Mouse (Mus musculus) brown adipose tissue, adult 24 weeks (tissue): ENCODE results near the gene Il9r. TPM values are rescaled to one million over a fixed set of nuclear protein-coding genes. Genes with fewer than 3 reads are reported as not detected.

Experiments
- H3K27ac ChIP-seq: fragments of 200-500 bp; replicated peaks from 2 replicates; pipeline ENCODE4 v1.5.1; 2012; ENCODE audit warnings: low read depth, mild to moderate bottlenecking, low read length
- H3K4me1 ChIP-seq: fragments of 200-500 bp; 2 replicates; pipeline ENCODE4 v1.6.1; 2012; ENCODE audit warnings: low read length, mixed read lengths; ENCODE audit not compliant: control insufficient read depth, insufficient read depth, insufficient read length
- H3K4me3 ChIP-seq: fragments of 200-500 bp; 2 replicates; pipeline ENCODE4 v1.5.1; 2012; ENCODE audit warnings: low read depth, mild to moderate bottlenecking, low read length, moderate library complexity; ENCODE audit not compliant: insufficient read depth
- polyA plus RNA-seq: library from polyadenylated mRNA; stranded (reverse); fragments of >200 nt; gene quantifications from 2 replicates; pipeline ENCODE4 v1.2.4, GENCODE M21; 2012; ENCODE audit not compliant: missing spikeins, insufficient read depth, insufficient read length

Il9r gene
- polyA plus RNA-seq, 1 experiment, result not detected

GRCm38 (mm10) chr11:32234816-32235485 is 34.9 kb upstream of the Il9r start:
- Histone ChIP-seq H3K4me3 (no peak overlapping the region), H3K27ac (no peak overlapping the region), H3K4me1 (no peaks in the 10 kb centered on the region)

GRCm38 (mm10) chr11:32233895-32234294 is 33.8 kb upstream of the Il9r start:
- no peak overlapping the region for H3K27ac ChIP-seq
- no peaks in the 10 kb centered on the region for H3K4me1 ChIP-seq
- H3K4me3 ChIP-seq, result no peak overlapping the region

DNA sequence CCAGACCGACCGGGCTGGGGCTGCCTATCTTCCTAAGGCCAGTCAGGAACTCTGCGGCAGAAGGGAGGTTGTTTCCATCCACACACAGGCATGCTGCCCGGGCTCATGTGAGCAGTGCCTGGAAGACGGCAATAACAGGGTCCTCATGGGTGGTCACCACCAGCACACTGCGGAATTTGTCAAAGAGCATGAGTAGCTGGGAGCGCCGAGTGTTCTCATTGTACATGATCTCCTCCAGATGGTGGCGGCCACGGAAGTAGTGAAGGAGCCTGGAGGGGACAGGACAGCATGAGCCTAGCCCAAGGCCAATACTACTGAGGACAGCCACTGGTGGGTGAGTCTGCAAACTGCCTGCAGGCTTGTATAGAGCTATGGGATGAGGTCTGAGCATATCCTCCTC is 32.8 kb upstream of the Il9r start:
- no peaks in the 10 kb centered on the region for H3K4me1 ChIP-seq
- no peak overlapping the region for H3K4me3 ChIP-seq
- no peak overlapping the region for H3K27ac ChIP-seq

GRCm38 (mm10) chr11:32231125-32231524 is 31.0 kb upstream of the Il9r start:
- Histone ChIP-seq H3K4me1 (peaks cover under 1% of the 10 kb centered on the region; the same call in 1 of the 2 replicates), H3K4me3 (no peak overlapping the region), H3K27ac (no peak overlapping the region)

DNA sequence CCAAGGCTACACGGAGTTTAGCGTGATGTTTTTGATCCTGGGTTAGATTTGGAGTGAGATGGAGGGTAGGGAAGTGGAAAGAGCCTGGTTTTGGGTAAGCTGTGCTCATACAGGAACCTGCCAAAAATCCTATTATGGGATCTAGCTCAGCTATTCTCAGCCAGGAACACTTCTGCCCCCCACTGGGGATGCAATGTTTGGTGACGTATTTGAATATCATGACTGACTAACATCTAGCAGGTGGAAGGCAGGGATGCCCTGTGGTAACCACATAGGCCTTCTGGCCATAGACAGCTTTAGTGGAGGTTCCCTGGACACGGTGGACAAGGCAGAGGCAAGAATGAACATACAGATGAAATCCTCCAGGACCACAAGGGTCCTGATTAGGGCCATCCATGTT is 30.1 kb upstream of the Il9r start:
- Histone ChIP-seq H3K27ac (no peak overlapping the region), H3K4me1 (peaks cover 9% of the 10 kb centered on the region), H3K4me3 (no peak overlapping the region)

- Histone ChIP-seq H3K4me3 (no peak overlapping the region), H3K27ac (no peak overlapping the region), H3K4me1 (peaks cover 16% of the 10 kb centered on the region)
These were observed 28.3 kb upstream of the Il9r start for GRCm38 (mm10) chr11:32228292-32228845.

DNA sequence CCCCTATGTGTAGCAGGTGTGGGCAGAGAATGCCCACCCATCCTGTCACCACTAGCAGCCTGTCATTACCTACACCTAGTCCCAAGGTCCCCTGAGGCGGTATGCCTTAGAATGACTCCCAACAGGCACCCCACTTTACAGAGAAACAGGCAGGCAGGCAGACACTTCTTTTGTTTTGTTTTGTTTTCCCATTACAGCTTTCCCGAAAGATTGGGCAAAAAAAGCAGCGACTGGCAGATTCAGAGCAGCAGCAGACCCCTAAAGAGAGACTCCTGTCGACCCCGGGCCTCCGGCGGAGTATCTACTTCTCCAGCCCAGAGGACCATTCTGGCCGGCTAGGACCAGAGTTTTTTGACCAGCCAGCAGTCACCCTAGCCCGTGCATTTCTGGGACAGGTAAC is 27.5 kb upstream of the Il9r start:
- peaks cover 21% of the 10 kb centered on the region for H3K4me1 ChIP-seq
- H3K4me3 ChIP-seq, result no peak overlapping the region
- H3K27ac ChIP-seq, result no peak overlapping the region

GRCm38 (mm10) chr11:32227041-32227440 is 27.0 kb upstream of the Il9r start:
- peaks cover 24% of the 10 kb centered on the region for H3K4me1 ChIP-seq
- peak overlapping the region; percentile 82 for H3K27ac ChIP-seq
- peak overlapping the region; percentile 83 for H3K4me3 ChIP-seq

- Histone ChIP-seq H3K4me3 (peak within 1 kb of the TSS; percentile 83), H3K4me1 (peaks cover 24% of the 10 kb centered on the region), H3K27ac (peak within 1 kb of the TSS; percentile 82)
These were observed 26.2 kb upstream of the Il9r start, which contains the start of gene Mpg for GRCm38 (mm10) chr11:32226124-32226871. Gene Mpg (plus strand): TSS chr11:32226505.

- no peak overlapping the region for H3K4me3 ChIP-seq
- peaks cover 29% of the 10 kb centered on the region for H3K4me1 ChIP-seq
- peak overlapping the region; percentile 80 for H3K27ac ChIP-seq
These were observed 25.4 kb upstream of the Il9r start for GRCm38 (mm10) chr11:32225222-32226104.

DNA sequence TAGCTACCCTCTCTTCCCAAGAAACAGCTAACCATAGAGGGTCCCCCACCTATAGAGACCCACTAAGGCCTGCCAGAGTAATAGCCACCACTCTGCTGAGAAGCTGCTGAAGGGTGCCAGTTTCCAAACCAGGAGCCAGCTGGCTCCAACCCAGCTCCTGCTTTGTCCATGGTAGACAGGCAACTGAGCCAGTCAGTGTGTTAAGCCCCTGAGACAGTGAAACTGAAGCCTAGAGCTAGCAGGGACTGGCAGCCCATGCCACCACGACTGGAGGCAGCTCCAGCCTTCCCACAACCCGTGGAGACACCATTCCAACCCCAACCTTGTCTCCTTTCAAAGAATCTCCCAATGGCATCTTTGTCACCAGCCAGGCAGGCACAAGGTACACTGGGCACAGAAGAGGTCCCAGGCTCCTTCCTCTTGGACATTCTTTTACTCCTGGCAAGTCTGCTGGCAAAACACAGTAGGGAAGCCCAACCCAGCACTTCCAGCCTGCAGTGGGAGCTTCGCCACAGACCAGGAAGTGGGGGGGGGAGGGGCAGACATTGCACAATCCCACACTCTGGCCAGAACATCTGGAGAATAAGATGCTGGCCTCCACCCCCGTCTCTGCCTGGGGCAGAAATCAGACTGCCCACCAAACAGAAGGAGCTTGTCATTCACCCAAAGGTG is 24.5 kb upstream of the Il9r start:
- no peak overlapping the region for H3K4me3 ChIP-seq
- H3K4me1 ChIP-seq, result peaks cover 29% of the 10 kb centered on the region
- peak overlapping the region; percentile 80 for H3K27ac ChIP-seq

DNA sequence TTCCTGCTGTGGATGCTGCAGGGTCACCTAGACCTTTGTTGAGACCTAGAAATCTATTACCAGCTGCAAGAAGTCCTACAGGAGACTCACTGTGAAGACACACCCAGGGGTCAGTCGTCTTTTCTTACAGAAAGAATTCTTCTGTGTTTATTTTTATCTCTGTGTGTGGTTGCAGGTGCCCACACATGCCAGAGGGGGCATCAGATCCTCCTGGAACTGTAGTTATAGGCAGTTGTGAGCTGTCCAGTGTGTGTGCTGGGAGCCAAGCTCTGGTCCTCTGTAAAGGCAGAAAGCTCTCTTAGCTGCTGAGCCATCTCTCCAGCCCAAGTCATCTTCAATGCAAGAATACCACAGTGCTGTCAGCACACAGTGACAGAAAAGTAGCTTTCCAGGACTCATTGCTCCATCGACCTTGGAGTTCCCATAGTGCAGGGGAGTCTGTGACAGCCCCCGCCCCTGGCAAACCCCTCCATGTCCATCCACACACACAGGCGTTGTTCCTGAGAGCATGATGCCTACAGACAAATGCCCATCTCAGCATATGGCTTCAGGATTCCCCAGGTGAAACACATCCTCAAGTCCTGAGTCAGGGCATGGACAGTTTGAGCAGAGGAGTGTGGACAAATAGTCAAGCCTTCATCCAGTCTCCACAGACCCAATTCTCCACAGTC is 23.4 kb upstream of the Il9r start:
- Histone ChIP-seq H3K4me3 (no peak overlapping the region), H3K27ac (peak overlapping the region; percentile 21; the same call in 1 of the 2 replicates), H3K4me1 (peaks cover 29% of the 10 kb centered on the region)

GRCm38 (mm10) chr11:32222570-32223194 is 22.6 kb upstream of the Il9r start:
- Histone ChIP-seq H3K4me3 (peak overlapping the region; percentile 76), H3K4me1 (peaks cover 29% of the 10 kb centered on the region), H3K27ac (peak overlapping the region; percentile 66)
